Mouse (Mus musculus) retina, adult 2 months (tissue): ENCODE measurements around the gene Dpy19l1.

ENCODE experiments used
- DNase-seq: peaks from one replicate; pipeline ENCODE4 v3.0.0-alpha.2; 2012; ENCODE audit warnings: low read depth, low spot score

The Dpy19l1 gene

GRCm38 (mm10) chr9:24503067-24503857 lies at the start of gene Dpy19l1:
Gene Dpy19l1, minus strand, starts transcription at chr9:24503140.
- peak; percentile 89 for DNase-seq

GRCm38 (mm10) chr9:24538159-24538558 lies 35.2 kb upstream of the Dpy19l1 start:
- no peak for DNase-seq

GRCm38 (mm10) chr9:24516575-24517139 lies 13.7 kb upstream of the Dpy19l1 start:
- DNase-seq, result peak; percentile 29

GRCm38 (mm10) chr9:24514078-24514469 lies 11.1 kb upstream of the Dpy19l1 start:
- no peak for DNase-seq

GRCm38 (mm10) chr9:24513290-24514077 lies 10.5 kb upstream of the Dpy19l1 start:
- DNase-seq, result no peak

GRCm38 (mm10) chr9:24512121-24512539 lies 9.2 kb upstream of the Dpy19l1 start:
- no peak for DNase-seq

- no peak for DNase-seq
Measured at GRCm38 (mm10) chr9:24511371-24512120, 8.6 kb upstream of the Dpy19l1 start.

- DNase-seq, result no peak
Measured at GRCm38 (mm10) chr9:24508880-24509279, 5.9 kb upstream of the Dpy19l1 start.

- DNase-seq, result no peak
Measured at GRCm38 (mm10) chr9:24506510-24506909, 3.6 kb upstream of the Dpy19l1 start.

- no peak for DNase-seq
Measured at GRCm38 (mm10) chr9:24505017-24505763, 2.2 kb upstream of the Dpy19l1 start.

- no peak for DNase-seq
Measured at GRCm38 (mm10) chr9:24504381-24504780, 1.4 kb upstream of the Dpy19l1 start.

GRCm38 (mm10) chr9:24503858-24504219 lies 899 bp upstream of the Dpy19l1 start:
- DNase-seq, result no peak

- peak; percentile 9 for DNase-seq
Measured at GRCm38 (mm10) chr9:24502571-24503004, 352 bp downstream of the Dpy19l1 start.

GRCm38 (mm10) chr9:24501618-24502017 lies 1.3 kb downstream of the Dpy19l1 start:
- DNase-seq, result no peak

- DNase-seq, result no peak
Measured at GRCm38 (mm10) chr9:24496226-24496625, 6.7 kb downstream of the Dpy19l1 start.

GRCm38 (mm10) chr9:24490516-24490915 lies 12.4 kb downstream of the Dpy19l1 start:
- DNase-seq, result no peak

GRCm38 (mm10) chr9:24488425-24489104 lies 14.4 kb downstream of the Dpy19l1 start:
- DNase-seq, result no peak

GRCm38 (mm10) chr9:24482375-24482774 lies 20.6 kb downstream of the Dpy19l1 start:
- no peak for DNase-seq

GRCm38 (mm10) chr9:24477251-24477650 lies 25.7 kb downstream of the Dpy19l1 start:
- DNase-seq, result no peak

GRCm38 (mm10) chr9:24473824-24474223 lies 29.1 kb downstream of the Dpy19l1 start:
- DNase-seq, result no peak
